Mouse (Mus musculus): ENCODE results near the gene Gm45837. TPM values are rescaled to one million over a fixed set of nuclear protein-coding genes. Genes with fewer than 3 reads are reported as not detected.

Gene Gm45837
- total and polyA plus RNA-seq, 2 experiments from 2014 or later = not detected

- DNase-seq (no peak), ATAC-seq (0 out of 2 replicates have a peak, but pooled peaks have one; percentile 16)
- TF ChIP-seq CTCF (IDR thresholded peaks at IDR 0.05; ENCODE audit: low read depth) = no peak
These were observed 24.4 kb downstream of the Gm45837 start for GRCm38 (mm10) chr7:101435038-101435437.

DNA sequence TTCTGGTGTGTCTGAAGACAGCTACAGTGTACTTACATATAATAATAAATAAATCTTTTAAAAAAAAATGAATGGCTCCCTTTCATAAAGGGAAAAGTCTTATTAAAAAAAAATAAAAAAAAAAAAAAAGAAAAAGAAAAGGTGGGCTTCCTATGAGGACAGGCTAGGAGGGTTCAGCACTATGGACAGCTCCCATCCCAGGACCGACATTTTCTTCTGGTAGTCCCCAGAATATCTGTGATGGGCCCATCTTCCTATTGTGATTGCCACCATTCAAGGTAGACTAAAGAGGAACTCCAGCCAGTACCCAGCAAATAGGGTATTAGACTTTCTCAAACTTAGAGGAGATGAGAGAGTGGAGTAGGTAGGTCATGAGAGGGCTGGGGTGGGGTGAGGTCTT, 27.2 kb downstream of the Gm45837 start:
- no peak overlapping the region for H3K9ac ChIP-seq
- no peak overlapping the region for H3K27ac ChIP-seq (ENCODE audit: low read depth, low read length)
- no peak overlapping the region for H3K4me3 ChIP-seq (ENCODE audit: low read depth, low read length)
- no peaks in the 10 kb centered on the region for H3K36me3 ChIP-seq (ENCODE audit: insufficient read depth)
- DNase-seq (no peak), ATAC-seq (no peak)
- WGBS = 24% methylated on average over 1 of the region's 1 CpGs
- H3K4me1 ChIP-seq (ENCODE audit: insufficient read depth) = no peaks in the 10 kb centered on the region
- TF ChIP-seq CTCF (IDR thresholded peaks at IDR 0.05; ENCODE audit: low read depth) = no peak
- H3K27me3 ChIP-seq (ENCODE audit: insufficient read depth, low read length) = no peaks in the 10 kb centered on the region
- no peaks in the 10 kb centered on the region for H3K9me3 ChIP-seq (ENCODE audit: low read length)
- H3K4me2 ChIP-seq (ENCODE audit: low read depth) = no peak overlapping the region

More at GRCm38 (mm10) chr7:101435038-101435437, 24.4 kb downstream of the Gm45837 start:
- Histone ChIP-seq H3K9ac (no peak overlapping the region), H3K27me3 (ENCODE audit: insufficient read depth, low read length) (no peaks in the 10 kb centered on the region), H3K9me3 (ENCODE audit: low read length) (no peaks in the 10 kb centered on the region), H3K36me3 (ENCODE audit: insufficient read depth) (no peaks in the 10 kb centered on the region), H3K4me3 (ENCODE audit: low read depth, low read length) (no peak overlapping the region), H3K27ac (ENCODE audit: low read depth, low read length) (no peak overlapping the region), H3K4me2 (ENCODE audit: low read depth) (no peak overlapping the region), H3K4me1 (ENCODE audit: insufficient read depth) (no peaks in the 10 kb centered on the region)
- 30% methylated on average over 6 of the region's 6 CpGs for WGBS

DNA sequence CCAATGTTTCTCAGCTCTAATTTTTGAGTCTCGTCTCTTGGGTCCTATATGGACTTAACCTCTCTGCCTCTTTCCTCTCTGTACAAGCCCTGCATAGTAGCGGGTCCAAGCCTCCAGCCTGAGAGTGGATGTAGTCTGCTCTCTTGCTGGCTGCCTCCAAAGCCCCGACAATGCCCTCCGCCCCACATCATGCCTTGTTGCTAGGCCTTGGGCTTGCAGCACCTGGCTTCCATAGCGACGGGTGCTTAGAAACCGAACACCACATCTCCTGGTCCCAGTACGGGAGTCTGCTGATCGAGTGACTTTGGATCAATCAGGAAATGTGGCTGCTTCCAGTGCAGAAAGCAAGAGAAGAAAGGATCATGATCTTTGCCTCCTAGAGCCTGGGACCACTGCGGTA, 32.4 kb downstream of the Gm45837 start:
- H3K4me3 ChIP-seq (ENCODE audit: low read depth, low read length) = no peak overlapping the region
- no peaks in the 10 kb centered on the region for H3K27me3 ChIP-seq (ENCODE audit: insufficient read depth, low read length)
- H3K9ac ChIP-seq = no peak overlapping the region
- DNase-seq = no peak
- 62% methylated on average over 10 of the region's 10 CpGs for WGBS
- ATAC-seq = peak; percentile 79
- no peaks in the 10 kb centered on the region for H3K9me3 ChIP-seq (ENCODE audit: low read length)
- H3K4me2 ChIP-seq (ENCODE audit: low read depth) = no peak overlapping the region
- H3K36me3 ChIP-seq (ENCODE audit: insufficient read depth) = no peaks in the 10 kb centered on the region
- 0 out of 2 replicates have a peak, but pooled peaks cover 4% of the 10 kb centered on the region for H3K4me1 ChIP-seq (ENCODE audit: insufficient read depth)
- no peak for TF ChIP-seq CTCF (IDR thresholded peaks at IDR 0.05; ENCODE audit: low read depth)
- peak overlapping the region; percentile 10; the same call in 1 of the 2 replicates for H3K27ac ChIP-seq (ENCODE audit: low read depth, low read length)

- no peak for ATAC-seq
- 75% methylated on average over 4 of the region's 4 CpGs for WGBS
These were observed 33.5 kb downstream of the Gm45837 start for GRCm38 (mm10) chr7:101444211-101444610.

GRCm38 (mm10) chr7:101449855-101450254, 39.2 kb downstream of the Gm45837 start:
- WGBS = 39% methylated on average over 3 of the region's 3 CpGs
- Histone ChIP-seq H3K36me3 (ENCODE audit: insufficient read depth) (no peaks in the 10 kb centered on the region), H3K27me3 (ENCODE audit: insufficient read depth, low read length) (no peaks in the 10 kb centered on the region; the same call in 1 of the 2 replicates), H3K9ac (no peak overlapping the region), H3K27ac (ENCODE audit: low read depth, low read length) (no peak overlapping the region), H3K4me3 (ENCODE audit: low read depth, low read length) (no peak overlapping the region), H3K4me1 (ENCODE audit: insufficient read depth) (peaks cover 12% of the 10 kb centered on the region), H3K4me2 (ENCODE audit: low read depth) (no peak overlapping the region), H3K9me3 (ENCODE audit: low read length) (no peaks in the 10 kb centered on the region)
- ATAC-seq = no peak
- no peak for TF ChIP-seq CTCF (IDR thresholded peaks at IDR 0.05; ENCODE audit: low read depth)
- DNase-seq = no peak

More at GRCm38 (mm10) chr7:101444211-101444610, 33.5 kb downstream of the Gm45837 start:
- H3K4me2 ChIP-seq (ENCODE audit: low read depth) = no peak overlapping the region
- no peaks in the 10 kb centered on the region for H3K9me3 ChIP-seq (ENCODE audit: low read length)
- H3K27me3 ChIP-seq (ENCODE audit: insufficient read depth, low read length) = no peaks in the 10 kb centered on the region
- H3K4me3 ChIP-seq (ENCODE audit: low read depth, low read length) = no peak overlapping the region
- TF ChIP-seq CTCF (IDR thresholded peaks at IDR 0.05; ENCODE audit: low read depth) = no peak
- 0 out of 2 replicates have a peak, but pooled peaks cover 4% of the 10 kb centered on the region for H3K4me1 ChIP-seq (ENCODE audit: insufficient read depth)
- no peak overlapping the region for H3K27ac ChIP-seq (ENCODE audit: low read depth, low read length)
- H3K36me3 ChIP-seq (ENCODE audit: insufficient read depth) = no peaks in the 10 kb centered on the region
- DNase-seq = no peak
- H3K9ac ChIP-seq = no peak overlapping the region

DNA sequence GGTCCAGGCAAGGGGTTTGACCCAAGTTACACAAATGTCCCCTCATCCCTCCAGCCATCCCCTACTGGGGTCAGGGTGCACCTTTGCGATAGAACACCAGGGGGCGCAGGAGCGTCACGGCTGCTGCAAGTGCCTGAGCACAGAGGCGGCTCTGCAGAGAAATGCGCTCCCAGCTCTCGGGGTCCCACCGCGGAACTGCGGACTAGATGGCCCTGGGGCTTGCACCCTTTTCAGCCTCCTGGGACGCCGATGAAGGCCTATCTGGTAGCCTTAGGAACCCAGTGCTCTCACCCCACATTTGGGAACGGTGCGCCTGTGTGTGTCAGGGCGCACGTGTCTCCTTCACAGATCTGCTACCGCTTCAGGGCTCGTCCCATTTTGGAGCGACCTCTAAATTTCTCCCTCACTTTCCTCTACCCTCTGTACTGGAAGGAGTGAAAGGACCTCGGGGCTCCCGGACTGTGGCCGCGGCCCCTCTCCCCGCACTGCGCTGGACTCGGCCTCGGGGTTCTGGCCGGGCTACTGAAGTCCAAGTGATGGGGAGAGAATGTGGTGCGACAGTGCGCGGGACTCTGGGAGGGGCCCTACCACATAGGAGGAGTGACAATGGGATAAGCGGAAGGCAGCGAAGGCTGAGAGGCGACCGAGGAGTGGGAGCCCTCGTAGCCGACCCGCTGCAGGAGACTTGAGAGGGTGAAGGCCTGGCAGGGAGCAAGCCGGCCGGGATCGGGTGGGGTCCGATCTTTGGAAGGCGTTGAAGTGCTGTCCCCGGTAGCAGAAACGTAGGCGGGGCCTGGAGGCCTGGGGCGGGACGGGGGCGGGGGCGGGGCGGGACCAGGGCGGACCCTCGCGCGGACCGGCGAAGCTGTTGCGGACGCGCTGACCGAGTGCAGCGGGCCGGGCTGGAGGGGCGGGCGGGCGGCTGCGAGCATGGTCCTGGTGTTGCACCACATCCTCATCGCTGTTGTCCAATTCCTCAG, 40.0 kb downstream of the Gm45837 start:
- Histone ChIP-seq H3K4me3 (ENCODE audit: low read depth, low read length) (peak overlapping the region; percentile 60), H3K9ac (peak overlapping the region; percentile 65), H3K27ac (ENCODE audit: low read depth, low read length) (peak overlapping the region; percentile 68), H3K4me1 (ENCODE audit: insufficient read depth) (peaks cover 20% of the 10 kb centered on the region), H3K36me3 (ENCODE audit: insufficient read depth) (no peaks in the 10 kb centered on the region), H3K27me3 (ENCODE audit: insufficient read depth, low read length) (no peaks in the 10 kb centered on the region; the same call in 1 of the 2 replicates), H3K4me2 (ENCODE audit: low read depth) (peak overlapping the region; percentile 99), H3K9me3 (ENCODE audit: low read length) (no peaks in the 10 kb centered on the region)
- ATAC-seq (peak; percentile 90), DNase-seq (peak; percentile 91)
- TF ChIP-seq CTCF (IDR thresholded peaks at IDR 0.05; ENCODE audit: low read depth) = peak; percentile 100
- WGBS = 2% methylated on average over 55 of the region's 68 CpGs

GRCm38 (mm10) chr7:101452669-101453068, 42.0 kb downstream of the Gm45837 start:
- Histone ChIP-seq H3K9me3 (ENCODE audit: low read length) (no peaks in the 10 kb centered on the region), H3K4me2 (ENCODE audit: low read depth) (peak overlapping the region; percentile 99), H3K4me3 (ENCODE audit: low read depth, low read length) (peak overlapping the region; percentile 60), H3K27me3 (ENCODE audit: insufficient read depth, low read length) (no peaks in the 10 kb centered on the region; the same call in 1 of the 2 replicates), H3K36me3 (ENCODE audit: insufficient read depth) (no peaks in the 10 kb centered on the region), H3K4me1 (ENCODE audit: insufficient read depth) (peaks cover 30% of the 10 kb centered on the region), H3K9ac (peak overlapping the region; percentile 4; the same call in 1 of the 2 replicates), H3K27ac (ENCODE audit: low read depth, low read length) (no peak overlapping the region)
- TF ChIP-seq CTCF (IDR thresholded peaks at IDR 0.05; ENCODE audit: low read depth) = no peak
- ATAC-seq (no peak), DNase-seq (no peak)
- 86% methylated on average over 3 of the region's 3 CpGs for WGBS

Data from forebrain, postnatal 0 days (tissue).